Mouse (Mus musculus) heart, adult 11 months (tissue): Measurements from ENCODE around the gene Olfr50.

Experiments
- DNase-seq: peaks from one replicate; pipeline ENCODE4 v3.0.0; 2022

The Olfr50 gene

DNA sequence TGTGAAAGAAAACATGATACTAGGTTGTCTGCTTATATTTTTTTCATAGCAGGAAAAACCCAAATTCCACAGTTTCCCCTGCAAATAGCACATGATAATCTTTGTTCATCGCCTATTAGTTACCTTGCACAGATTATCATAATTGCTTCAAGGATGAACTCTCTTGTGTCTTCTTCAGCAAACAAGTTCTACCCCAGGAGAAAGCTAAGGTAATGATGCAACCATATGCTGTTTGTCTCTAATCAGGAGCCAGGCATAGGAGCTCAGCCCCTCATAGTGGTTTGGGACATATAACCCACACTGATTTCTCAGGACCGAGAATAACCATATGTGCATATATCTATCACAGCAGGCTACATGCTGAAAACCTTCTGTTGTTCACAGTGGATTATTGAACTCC, at the start of gene Olfr50:
TSS of gene Olfr50 (plus strand) at position 301 of the 400 bp plus-strand sequence.
- DNase-seq = no peak

DNA sequence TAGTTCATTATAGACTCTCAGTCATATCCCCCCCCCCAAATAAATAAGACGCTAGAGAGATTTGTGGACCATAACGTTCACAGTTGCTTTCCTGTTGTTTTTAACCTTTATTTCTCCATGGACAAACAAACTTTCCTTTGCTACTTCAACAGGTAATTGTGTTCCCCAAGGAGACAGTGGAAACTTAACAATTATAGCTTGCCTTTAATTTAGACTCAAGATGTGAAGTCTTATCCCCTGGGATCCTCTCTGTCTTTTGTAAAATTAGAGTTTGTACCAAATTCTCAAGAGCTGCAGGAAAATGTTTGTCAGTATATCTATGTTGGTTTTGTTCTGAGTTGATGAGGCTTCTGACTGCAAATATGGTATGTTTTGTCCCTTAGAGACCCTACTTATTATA, 6.4 kb upstream of the Olfr50 start, which contains the start of gene Olfr348:
TSS of gene Olfr348 (plus strand) at position 301 of the 400 bp plus-strand sequence.
- DNase-seq = no peak

- no peak for DNase-seq
Measured at GRCm38 (mm10) chr2:36816932-36817331, 26.6 kb downstream of the Olfr50 start, which contains the start of gene Olfr3. Olfr3 (minus strand) TSS chr2:36817032.

- DNase-seq = no peak
Measured at GRCm38 (mm10) chr2:36846010-36846409, 55.7 kb downstream of the Olfr50 start, which contains the start of gene Olfr350. Olfr350 (plus strand) TSS chr2:36846310.
